ENCODE assay signal across 10 mouse cellular contexts in genomic region chr2:163236057-163236456, GRCm38 (mm10). TPM values are rescaled to one million over a fixed set of nuclear protein-coding genes. Genes with fewer than 3 reads are reported as not detected.
DNase-seq lines count a peak whose midpoint lies in the region; TF ChIP-seq lines count a peak whose summit lies in the region.
"Had no signal": no experiment of that assay in that cellular context is flagged by ENCODE, and none has a peak within 500 bp of the region (broad histone marks: within the 10 kb centered on the region; RNA-seq: fewer than 3 reads in every experiment).

No protein-coding gene starts in this region.

- no peaks in the 10 kb centered on the region for H3K36me3 ChIP-seq in hindbrain, embryonic 10.5 days
- no peaks in the 10 kb centered on the region for H3K36me3 ChIP-seq in limb, embryonic 10.5 days

- peaks cover 10% of the 10 kb centered on the region; the same call in 1 of the 2 replicates for H3K27me3 ChIP-seq in hindbrain, embryonic 10.5 days (ENCODE audit: insufficient read depth, poor library complexity, severe bottlenecking)
- peaks cover 17% of the 10 kb centered on the region; the same call in 1 of the 2 replicates for H3K27me3 ChIP-seq in limb, embryonic 10.5 days (ENCODE audit: low read depth, poor library complexity, severe bottlenecking)

- H3K4me3 ChIP-seq in layer of hippocampus, adult 2 months = no peak overlapping the region
- no peak overlapping the region for H3K4me3 ChIP-seq in hindbrain, embryonic 10.5 days
- H3K4me3 ChIP-seq in limb, embryonic 10.5 days = no peak overlapping the region
- H3K4me3 ChIP-seq: myocyte had no signal

- TF ChIP-seq CTCF in layer of hippocampus, adult 2 months (conservative IDR thresholded peaks at IDR 0.05) = peak; percentile 20; the same call in 1 of the 2 replicates
- TF ChIP-seq CTCF in brain, embryonic 14.5 days (IDR thresholded peaks at IDR 0.05; ENCODE audit: borderline replicate concordance, extremely low read depth, insufficient read depth, insufficient read length) = no peak

- H3K4me1 ChIP-seq in hindbrain, embryonic 10.5 days (replicated peaks) = peaks cover 60% of the 10 kb centered on the region
- peaks cover 13% of the 10 kb centered on the region for H3K4me1 ChIP-seq in limb, embryonic 10.5 days

- peak; percentile 35 to 39 for DNase-seq in layer of hippocampus, adult 2 months (ENCODE audit: low spot score in 2 of 2)
- no peak for DNase-seq in layer of hippocampus, adult 11-12 months (ENCODE audit: low spot score)
- DNase-seq in brain, embryonic 14.5 days (ENCODE audit: low read depth) = peak; percentile 88
- DNase-seq in hindbrain, embryonic 10.5 days (ENCODE audit: low spot score) = peak; percentile 40
- DNase-seq in lung, postnatal 4 days = peak; percentile 43 to 73
- DNase-seq in urinary bladder, postnatal 14 days (ENCODE audit: low spot score) = no peak
- no peak for DNase-seq in urinary bladder, adult 18-20 months (ENCODE audit: low spot score in 2 of 2)
- no peak for DNase-seq in limb, embryonic 10.5 days (ENCODE audit: low spot score)
- DNase-seq: heart, postnatal 36 days had no signal

- H3K9me3 ChIP-seq in hindbrain, embryonic 10.5 days = no peaks in the 10 kb centered on the region
- no peaks in the 10 kb centered on the region for H3K9me3 ChIP-seq in limb, embryonic 10.5 days (replicated peaks)

- WGBS in hindbrain, embryonic 10.5 days = 55% methylated on average over 7 of the region's 7 CpGs
- WGBS in limb, embryonic 10.5 days = 71% methylated on average over 7 of the region's 7 CpGs

- TF ChIP-seq POLR2A in brain, embryonic 14.5 days (IDR thresholded peaks at IDR 0.05; ENCODE audit: borderline replicate concordance, extremely low read depth, insufficient read depth, insufficient read length, poor library complexity, severe bottlenecking) = no peak

- peak overlapping the region; percentile 32; the same call in 1 of the 2 replicates for H3K27ac ChIP-seq in layer of hippocampus, adult 2 months
- 0 out of 2 replicates have a peak overlapping the region, but pooled peaks have one; percentile 35 for H3K27ac ChIP-seq in hindbrain, embryonic 10.5 days
- H3K27ac ChIP-seq in limb, embryonic 10.5 days = no peak overlapping the region

RNA-seq across cellular contexts. Expression of gene Tox2, which starts 33.1 kb away (rescaled TPM):
- total RNA-seq in layer of hippocampus, adult 2 months (2021) = 10 to 100 TPM; 20.8 to 21.3 TPM
- 67.0 and 70.4 TPM in 2 replicates for polyA plus RNA-seq in brain, embryonic 14.5 days (2012; rRNA removed)
- polyA plus RNA-seq in hindbrain, embryonic 10.5 days (2016; fragmentation: Nextera tagmentation; extraction: Ambion mirVana) = 29.6 and 29.8 TPM in 2 replicates
- 0.48 and 1.8 TPM in 2 replicates for polyA plus RNA-seq in limb, embryonic 10.5 days (2016; fragmentation: Nextera tagmentation; extraction: Ambion mirVana)

Comparison
In these comparisons a context has a peak if more than half of its experiments do, and no peak if none do; other contexts are left out.
1. DNase-seq: peak in layer of hippocampus, adult 2 months (2 of 2), brain, embryonic 14.5 days (single experiment), hindbrain, embryonic 10.5 days (single experiment) and lung, postnatal 4 days (2 of 2); none in layer of hippocampus, adult 11-12 months (single experiment), urinary bladder, postnatal 14 days (single experiment), urinary bladder, adult 18-20 months (0 of 2) and limb, embryonic 10.5 days (single experiment).
2. RNA of gene Tox2, which starts 33.1 kb away (polyA plus RNA-seq): 67.0 to 70.4 TPM in brain, embryonic 14.5 days and 29.6 to 29.8 TPM in hindbrain, embryonic 10.5 days; 0.48 to 1.8 TPM in limb, embryonic 10.5 days; every median in the first group is over 10 times any median in the second.